Mouse (Mus musculus) monocyte, adult 2 months (primary cell): ENCODE data around the gene Tbc1d8b.
"Not testable (repeated sequence)": the region's sequence is repeated elsewhere in the genome, so short reads cannot be mapped to it uniquely, and the experiment has no call there.

Experiments used
- DNase-seq, 2 experiments: peaks; one replicate each; pipeline ENCODE4 v3.0.0; 2022; ENCODE audit warnings: low spot score in 2 of 2, low read depth in 1 of 2

The Tbc1d8b gene

DNA sequence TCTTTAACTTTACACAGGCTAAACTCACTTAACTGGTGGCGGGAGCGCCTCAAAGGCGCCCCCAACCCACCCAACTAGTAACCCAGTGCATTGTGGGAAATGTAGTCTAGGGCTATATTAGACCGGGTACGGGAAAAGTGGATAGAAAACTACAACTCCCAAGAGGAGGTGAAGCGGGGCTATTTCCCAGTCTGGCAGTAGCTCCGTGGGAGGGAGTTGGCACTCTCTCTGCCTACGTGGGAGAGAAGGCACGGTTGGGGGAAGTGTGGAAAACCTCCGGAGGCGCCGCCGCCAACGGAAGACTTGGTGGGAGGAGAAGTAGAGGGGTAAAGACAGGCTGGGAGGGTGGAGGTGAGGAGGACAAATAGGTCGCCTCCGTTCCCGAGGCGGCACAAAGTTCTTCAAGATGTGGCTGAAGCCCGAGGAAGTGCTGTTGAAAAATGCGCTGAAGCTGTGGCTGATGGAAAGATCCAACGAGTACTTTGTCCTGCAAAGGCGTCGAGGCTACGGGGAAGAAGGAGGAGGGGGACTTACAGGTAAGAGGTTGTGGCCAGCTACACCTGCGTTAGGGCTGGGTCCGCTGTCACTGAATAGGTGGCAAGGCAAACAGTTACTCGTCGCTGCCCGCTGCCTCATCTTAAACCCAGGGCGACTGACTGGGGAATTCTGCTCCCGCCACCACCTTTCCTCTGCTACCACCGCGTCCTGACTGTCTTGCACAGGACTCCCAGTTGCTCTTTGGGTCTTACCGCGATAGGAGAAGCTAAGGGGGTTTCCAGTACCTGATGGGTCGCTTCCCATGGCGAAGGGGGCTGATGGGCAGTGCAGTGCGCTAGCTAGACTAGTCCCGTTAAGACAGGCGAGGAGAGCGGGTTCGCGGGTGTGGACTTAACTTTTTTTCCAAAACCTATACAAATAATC, at the start of gene Tbc1d8b:
Tbc1d8b (plus strand) TSS at position 222 of the 921 bp plus-strand sequence.
- DNase-seq, result peak; percentile 12 to 28

DNA sequence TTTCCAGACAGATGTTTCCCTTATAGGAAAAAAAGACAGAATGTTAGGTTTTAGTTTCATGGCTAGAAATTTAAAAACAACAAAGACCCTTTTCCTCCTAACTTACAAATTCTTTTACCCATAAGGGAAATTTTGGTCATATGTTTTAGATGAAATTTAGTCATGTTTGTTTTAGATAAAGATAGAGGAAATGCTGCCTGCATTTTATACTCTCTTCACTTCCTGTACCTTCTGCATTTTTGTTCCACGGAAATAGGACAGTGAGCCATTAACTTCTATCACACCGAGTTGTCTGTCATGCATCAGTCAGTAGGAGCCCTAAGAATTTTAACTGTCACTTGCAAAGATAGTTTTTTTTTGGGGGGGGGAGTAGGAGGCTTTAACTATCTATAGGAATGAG, 45.1 kb upstream of the Tbc1d8b start:
- no peak for DNase-seq

DNA sequence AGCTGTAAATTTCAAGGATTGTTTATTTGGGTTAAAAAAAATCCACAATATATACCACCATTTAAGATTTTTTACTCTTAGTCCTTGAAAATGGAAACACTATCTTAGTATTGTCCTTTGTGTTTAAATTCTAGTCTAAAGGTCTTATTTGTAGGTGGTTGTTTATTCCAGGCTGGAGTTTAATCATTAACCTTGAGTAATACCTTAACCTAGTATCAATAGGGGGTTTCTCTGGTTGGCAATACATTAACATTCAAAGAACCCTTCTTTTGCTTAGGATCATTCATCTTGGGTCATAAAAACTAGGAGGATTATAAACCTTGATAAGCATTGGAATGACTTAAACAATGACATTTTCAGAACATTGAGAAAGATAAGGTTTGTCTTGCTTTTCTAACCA, 44.4 kb upstream of the Tbc1d8b start:
- DNase-seq, result no peak

DNA sequence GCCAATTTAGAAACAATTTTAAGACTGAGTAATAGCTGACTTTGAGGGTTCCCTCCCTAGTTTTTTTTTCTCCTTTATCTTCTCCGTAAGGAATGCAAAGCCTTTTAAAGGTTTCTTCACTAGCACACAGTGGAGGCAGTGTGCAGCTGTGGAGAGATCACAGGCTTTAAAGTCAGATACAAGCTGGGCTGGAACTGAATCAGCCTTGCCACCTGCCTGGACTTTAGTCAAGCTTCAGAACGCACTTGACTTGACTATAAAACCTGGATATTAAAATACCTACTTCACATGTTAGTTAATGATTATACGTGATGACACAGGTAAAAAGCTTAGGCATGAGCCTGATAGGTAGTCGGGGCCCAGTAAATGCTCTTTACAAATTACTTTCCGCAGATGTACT, 32.6 kb upstream of the Tbc1d8b start:
- no peak for DNase-seq

DNA sequence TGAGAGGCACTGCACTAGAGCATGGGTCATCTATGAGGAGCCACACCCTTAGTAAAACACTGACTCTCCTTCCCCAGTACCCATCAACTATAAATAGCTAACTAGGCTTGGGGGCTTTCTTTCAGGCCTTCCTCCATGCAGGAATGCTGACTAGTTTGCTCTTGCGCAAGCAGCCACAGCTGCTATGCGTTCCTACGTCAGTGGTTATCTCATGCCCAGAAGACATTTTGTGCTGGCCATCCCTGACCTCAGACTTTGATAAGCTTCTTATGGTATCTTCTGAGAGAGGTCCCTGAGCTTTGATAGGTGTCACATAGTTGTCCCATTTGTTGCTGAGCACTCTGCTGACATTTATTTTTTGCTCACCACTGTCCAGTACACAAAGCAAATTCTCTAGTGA, 31.5 kb upstream of the Tbc1d8b start:
- DNase-seq, result no peak

DNA sequence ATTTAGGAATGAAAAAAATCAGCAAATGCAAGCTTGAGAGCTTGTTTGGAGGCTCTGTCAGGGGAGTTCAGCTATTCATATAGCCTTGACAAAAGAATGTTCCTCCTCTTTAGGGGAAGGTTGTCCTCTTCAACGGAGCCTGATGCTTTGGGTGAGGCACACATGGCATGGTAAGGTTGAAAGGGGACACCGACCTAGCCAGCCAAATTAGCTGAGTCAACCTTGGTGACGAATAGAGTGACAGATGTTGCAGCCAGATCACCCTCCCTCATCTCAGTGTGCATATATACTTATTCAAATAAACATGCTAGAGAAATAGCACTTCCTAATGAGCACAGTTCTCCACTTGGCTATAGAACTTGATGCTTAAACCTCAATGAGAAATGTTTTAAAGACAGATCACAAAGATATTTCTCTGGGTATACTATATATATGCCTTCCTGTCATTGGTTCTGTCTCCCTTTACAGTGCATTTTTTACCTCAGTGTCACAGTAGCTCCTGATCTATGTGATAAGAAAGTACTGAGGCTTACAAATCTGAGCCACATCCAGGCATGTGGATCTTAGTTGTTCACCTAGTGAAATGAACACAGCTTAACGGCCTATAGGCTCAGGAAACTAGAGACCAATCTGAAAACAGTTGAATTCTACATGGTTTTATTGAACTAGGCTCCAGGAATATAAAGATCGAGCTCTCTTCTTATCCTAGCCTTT, 30.3 kb upstream of the Tbc1d8b start:
- DNase-seq, result no peak

DNA sequence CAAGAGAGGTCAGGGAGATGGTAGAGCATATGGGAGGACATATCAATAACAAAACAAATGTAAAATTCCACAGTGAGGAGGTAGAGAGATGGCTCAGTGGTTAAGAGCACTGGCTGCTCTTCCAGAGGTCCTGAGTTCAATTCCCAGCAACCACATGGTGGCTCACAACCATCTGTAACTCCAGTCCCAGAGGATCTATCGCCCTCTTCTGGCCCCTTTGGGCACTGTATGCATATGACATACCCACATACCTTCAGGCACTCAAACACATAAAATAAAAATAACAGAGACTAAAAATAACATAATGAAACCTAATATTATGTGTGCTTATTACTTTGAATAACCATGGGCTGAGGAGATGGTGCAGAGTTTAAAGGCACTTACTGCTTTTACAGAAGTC, 22.7 kb upstream of the Tbc1d8b start:
- DNase-seq, result no peak

DNA sequence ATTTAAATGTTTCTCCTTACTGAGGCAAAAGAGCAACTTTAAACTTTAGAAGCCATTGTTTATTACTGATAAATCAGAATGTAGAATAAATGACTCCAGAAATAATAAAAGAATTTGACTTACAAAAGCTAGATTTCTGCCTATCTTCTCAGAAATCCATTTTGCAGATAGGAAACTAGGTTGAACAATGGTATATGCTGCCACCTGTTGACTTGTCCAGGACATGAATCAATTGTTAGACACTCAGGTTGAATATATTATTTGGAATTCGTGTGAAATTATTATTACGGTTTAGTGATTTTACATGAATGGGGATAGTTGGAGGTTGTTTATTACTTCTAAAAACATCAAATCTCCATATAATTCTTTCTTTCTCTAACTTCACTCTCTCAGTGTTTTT, 19.0 kb upstream of the Tbc1d8b start:
- no peak for DNase-seq

DNA sequence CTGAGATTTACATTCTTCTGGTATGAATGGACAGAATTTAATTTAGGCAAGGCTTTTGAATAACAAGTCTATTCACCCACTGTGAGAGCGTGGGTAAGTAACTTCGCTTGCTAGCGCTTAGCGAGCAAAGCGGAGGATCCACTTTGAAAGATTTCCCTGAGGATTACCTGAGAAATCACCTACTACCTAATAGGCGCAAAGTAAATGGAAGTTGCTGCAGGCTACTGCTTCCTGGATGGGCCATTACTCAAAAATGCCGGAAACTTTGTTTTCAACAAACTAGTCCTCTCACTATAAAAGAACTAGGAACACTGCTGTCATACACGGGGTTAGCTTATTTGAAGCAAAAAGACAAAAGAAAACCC, 404 bp upstream of the Tbc1d8b start:
- no peak for DNase-seq

DNA sequence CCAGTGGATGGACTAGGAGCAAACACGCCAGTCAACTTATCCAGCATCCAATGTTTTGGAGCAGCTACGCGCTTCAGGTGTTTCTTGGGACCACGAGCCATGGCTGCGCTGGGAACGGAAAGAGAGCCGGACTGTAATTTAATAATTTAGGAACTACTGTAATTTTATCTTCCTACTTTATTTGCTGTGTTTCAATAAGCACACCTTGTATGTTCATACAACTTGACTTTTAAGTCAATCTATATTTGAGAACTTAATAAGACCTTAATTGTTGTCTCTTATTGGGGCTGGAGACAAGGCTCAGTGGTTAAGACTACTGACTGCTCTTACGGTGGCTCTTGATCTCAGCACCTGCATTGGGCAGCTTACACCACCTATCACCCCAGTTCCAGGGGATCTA, 29.6 kb downstream of the Tbc1d8b start, which contains the start of gene Gm15013:
Gm15013 (minus strand) TSS at position 101 of the 400 bp plus-strand sequence.
- DNase-seq, result no peak

DNA sequence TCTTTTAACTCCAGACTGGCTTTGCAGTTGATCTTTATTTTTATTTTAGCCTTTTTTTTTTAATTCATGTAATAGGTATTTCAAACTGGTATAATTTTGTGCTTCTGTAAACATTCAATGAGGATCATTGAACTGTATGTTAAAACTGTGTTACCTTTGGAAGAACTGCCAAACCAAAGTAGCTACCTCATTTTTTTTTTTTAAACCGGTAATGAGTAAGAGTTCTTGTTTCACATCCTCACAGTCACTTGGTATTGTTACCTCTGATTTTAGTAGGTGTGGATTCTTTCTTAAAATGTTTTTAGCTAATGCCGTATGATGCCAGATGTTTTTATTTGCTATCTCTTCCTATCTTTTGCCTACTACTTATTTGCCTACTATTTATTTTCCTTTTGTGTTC, 37.6 kb downstream of the Tbc1d8b start:
- DNase-seq, result no peak

DNA sequence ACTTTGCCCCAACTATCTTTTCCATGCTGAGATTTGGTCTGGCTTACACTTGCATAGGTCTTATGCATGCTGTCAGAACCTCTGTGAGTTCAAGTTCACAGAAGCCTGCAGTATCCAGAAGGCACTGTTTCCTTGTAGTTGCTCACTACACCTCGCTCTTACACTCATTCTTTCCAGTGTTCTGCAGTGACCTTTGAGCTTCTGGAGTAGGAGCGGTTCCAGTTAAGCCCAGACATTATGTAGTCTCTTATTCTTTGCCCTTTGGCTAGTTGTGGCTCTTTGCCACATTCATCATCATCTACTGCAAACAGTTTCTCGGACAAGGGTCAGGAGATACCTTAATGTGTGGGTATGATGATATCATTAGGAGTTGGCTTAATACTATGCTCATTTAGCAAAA, 45.7 kb downstream of the Tbc1d8b start:
- DNase-seq, result no peak

DNA sequence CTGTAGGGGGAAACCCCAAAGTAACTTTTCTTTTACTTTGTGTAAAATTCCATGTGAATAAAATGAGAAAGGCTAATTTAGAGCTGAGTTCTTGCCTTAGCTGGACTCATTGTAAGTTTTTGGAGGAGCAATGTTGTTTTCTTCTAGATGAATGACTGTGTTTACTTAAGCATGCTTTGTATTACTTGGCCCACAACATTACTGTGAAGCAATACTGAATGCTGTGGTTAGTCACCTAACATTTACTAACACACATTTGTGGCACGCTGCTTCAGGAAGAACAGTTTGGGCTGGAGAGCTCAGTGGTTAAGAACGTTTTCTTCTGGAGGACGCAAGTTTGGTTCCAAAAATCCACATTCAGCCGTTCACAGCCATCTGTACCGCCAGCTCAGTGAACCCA, 52.3 kb downstream of the Tbc1d8b start:
- no peak for DNase-seq

DNA sequence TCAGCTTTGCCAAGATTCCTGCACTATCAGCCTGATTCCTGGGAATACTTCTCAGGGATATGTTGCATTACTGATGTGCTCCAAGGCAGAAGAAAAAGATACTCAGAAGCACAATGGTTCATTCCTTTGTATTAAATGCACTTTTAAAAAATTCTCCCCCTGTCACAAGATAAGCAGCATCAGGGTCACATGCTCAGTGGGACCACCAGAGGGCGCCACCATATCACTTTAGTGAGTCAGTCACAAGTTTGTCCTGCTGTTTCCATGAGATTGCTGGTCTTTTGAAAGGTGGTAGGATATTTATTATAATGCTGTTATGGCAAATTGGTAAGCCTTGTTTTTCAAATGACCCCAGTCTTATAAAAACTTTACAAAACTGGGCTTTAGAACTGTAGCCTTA, 67.1 kb downstream of the Tbc1d8b start:
- DNase-seq, result no peak

DNA sequence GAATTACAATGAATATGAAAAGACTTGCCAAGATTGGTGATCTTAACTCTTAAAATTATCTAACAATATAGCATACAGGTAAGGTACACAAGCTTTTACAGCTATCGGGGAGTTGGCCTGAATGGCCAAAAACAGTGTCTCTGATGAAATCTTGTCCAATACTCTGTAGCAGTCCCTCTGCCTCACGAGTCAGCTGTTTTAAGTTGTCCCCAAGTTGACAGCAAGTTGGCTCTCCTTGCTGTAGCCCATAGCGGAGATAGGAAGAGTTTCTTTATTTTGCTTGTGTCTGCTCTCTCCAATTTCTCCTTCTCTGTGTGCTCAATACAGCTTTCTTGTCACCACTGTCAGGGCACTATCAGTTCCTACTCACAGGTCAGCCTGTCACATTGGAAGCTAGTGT, 73.8 kb downstream of the Tbc1d8b start:
- not testable (repeated sequence) for DNase-seq

DNA sequence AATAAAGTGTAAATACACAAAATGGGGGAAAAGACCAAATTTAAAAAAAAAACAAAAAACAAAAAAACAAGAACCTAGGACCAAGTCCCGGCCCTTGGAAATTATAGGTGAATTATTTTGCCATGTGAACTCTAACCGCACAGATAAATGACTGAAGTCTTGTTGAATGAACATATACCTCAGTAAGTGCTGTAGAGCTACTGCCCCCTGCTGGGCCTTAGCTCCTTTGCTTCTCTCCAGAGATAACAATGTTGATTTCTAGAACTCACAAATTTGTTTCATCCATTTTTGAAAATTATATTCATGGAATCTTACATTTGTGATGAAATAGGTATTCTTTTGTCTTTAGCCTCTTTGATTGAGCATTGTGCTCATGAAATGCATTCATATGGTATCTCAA, 77.8 kb downstream of the Tbc1d8b start:
- DNase-seq, result no peak

DNA sequence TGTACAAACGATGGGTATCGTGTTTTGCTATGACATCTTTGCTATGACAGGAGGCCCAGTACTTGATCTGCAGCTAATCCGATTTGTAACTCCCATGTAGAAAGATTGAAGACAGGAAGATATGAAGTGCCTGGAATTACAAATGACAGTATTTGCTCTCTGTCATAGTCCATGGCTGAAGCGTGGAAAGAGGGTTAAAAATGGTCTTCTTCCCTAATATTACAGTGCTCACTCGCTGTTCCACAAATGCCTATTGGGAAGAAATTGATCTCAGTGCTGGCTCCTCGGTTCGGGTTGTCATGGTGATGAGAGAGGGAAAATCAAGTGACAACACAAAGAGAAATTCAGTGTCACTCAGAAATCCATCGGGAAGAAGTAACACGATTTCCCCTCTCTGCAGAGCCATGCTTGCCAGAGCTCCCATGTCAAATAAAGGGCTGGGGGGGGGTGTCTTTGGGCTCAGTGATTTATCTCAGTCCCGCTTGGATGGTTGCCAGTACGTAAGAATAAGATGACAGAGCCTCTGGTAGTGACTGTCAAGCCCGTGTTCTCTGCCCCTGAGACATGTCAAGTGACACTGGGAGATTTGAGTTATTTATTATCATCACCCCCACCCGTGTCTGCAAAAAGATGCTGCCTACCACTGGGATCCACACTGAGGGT, 85.3 kb downstream of the Tbc1d8b start:
- DNase-seq, result no peak

DNA sequence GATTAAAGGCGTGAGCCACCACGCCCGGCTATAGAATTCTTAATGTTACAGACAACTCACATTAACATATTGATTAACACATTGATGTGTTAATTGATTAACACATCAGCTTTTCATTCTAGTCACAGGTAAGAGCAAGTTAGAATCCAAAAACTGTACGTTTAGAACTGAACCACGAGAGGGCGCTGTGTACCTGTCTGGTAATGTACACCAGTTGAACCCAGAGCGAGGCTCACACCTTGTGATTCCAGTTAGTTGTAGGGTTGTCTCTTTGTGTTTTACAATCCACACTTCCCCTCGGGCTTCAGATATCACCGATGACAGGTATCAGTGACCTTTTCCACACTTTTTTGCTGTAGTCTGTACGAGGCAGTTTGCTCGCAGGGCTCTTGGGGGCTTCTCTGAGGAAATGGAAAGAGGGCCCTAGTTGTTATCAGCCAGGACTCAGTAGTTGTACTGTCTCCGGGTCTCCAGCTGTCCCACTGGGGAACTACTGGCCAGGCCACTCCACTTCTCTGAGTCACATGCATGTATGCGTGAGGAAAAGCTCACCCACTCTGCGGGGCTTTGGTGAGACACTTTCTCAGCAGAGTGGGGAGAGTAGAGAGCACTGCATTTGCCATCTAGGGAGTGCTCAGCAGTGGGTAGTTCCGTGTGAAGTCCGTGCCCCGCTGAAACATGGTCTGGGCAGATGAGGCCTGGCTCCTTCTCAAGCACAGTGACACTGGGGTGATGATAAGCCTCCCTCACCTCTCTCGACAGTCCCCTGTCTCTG, 89.7 kb downstream of the Tbc1d8b start:
- no peak for DNase-seq

DNA sequence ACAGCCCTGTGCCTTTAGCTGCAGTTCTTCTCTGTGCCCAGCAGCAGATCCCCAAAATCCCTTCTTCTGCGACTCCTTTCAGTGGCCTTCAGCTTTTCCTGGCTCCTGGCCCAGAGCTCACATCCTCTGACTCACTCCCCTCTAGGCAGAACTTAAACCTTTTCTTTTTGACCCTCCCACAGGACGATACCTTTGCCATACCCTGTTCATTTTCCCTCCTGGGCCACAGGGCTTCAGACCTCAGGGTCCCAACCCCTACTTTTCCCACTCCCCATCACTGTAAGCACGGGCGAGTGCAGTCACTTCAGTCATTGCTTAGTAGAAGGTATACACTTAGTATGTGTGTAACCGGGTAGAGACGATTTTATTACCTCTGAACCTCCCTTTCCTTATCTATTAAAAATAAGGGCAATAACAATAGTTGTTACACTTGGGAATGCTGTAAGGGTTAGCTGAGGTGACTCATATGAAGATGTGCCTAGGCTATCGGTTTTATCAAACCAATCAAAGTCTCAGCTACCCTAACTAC, 90.4 kb downstream of the Tbc1d8b start:
- DNase-seq, result no peak

DNA sequence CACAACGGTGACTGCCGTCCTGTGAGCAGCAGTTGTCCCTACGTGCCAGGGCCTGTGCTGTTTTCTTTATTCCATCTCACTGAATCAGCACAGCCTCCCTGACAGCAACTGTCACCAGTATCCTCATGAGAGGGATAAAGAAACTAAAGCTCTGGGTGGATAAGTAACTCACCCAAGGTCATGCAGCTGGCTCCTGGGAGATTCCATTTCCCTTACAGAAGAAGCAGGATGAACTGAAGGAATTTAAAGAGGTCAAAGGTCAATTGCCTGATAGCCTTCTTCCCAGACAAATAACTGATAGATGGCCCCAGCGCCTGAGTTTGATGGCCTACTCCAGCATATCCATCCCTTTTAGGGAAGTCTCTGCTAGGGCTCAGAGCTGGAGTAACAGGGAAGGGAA, 92.6 kb downstream of the Tbc1d8b start:
- DNase-seq, result no peak

DNA sequence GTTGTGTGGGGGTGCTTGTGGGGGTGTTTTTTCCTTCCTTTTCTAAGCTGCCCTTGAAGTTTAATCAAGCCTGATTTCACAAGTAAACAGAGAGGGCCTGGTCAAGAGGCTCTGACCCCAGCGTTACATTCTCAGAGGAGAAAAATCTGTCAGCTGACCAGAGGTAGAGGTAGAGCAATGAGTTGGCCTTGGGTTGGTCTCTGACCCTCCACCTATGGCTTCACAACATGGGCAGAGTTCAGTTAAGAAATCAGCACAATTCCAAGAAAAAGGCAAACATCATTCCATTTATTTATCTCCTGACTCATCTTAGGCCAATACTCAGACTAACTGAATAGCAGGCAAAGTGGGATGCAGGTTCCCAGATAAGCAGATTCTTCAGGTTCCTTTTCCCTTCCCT, 94.1 kb downstream of the Tbc1d8b start:
- DNase-seq, result no peak
